Mouse (Mus musculus): ENCODE measurements around the gene Zfp866. TPM values are rescaled to one million over a fixed set of nuclear protein-coding genes. Genes with fewer than 3 reads are reported as not detected.

Gene Zfp866
- polyA plus RNA-seq, 1 experiment: 24.4 TPM

- no peaks in the 10 kb centered on the region for H3K27me3 ChIP-seq (ENCODE audit: control insufficient read depth, insufficient read depth, low read length)
- H3K36me3 ChIP-seq (ENCODE audit: control insufficient read depth, insufficient read depth, low read length): peaks cover 9% of the 10 kb centered on the region
- WGBS: 91% methylated on average over 5 of the region's 5 CpGs
- no peak for TF ChIP-seq POLR2A (IDR thresholded peaks at IDR 0.05; ENCODE audit: control insufficient read depth, extremely low read depth, insufficient read depth, low read length, poor library complexity)
- TF ChIP-seq CTCF (IDR thresholded peaks at IDR 0.05; ENCODE audit: borderline replicate concordance, control insufficient read depth, extremely low read depth, insufficient read depth, low read length, poor library complexity): no peak
- DNase-seq: no peak
- H3K27ac ChIP-seq (ENCODE audit: control insufficient read depth, insufficient read depth, low read length): no peak overlapping the region
- no peaks in the 10 kb centered on the region for H3K4me1 ChIP-seq (replicated peaks; ENCODE audit: control insufficient read depth, insufficient read depth, low read length)
- H3K4me3 ChIP-seq (ENCODE audit: control insufficient read depth, insufficient read depth, low read length): no peak overlapping the region
These were observed 32.7 kb downstream of the Zfp866 start for GRCm38 (mm10) chr8:69758316-69758715.

- whole genome bisulfite sequencing: 95% methylated on average over 2 of the region's 2 CpGs
- TF ChIP-seq POLR2A (IDR thresholded peaks at IDR 0.05; ENCODE audit: control insufficient read depth, extremely low read depth, insufficient read depth, low read length, poor library complexity): no peak
- no peak for TF ChIP-seq CTCF (IDR thresholded peaks at IDR 0.05; ENCODE audit: borderline replicate concordance, control insufficient read depth, extremely low read depth, insufficient read depth, low read length, poor library complexity)
- H3K4me3 ChIP-seq (ENCODE audit: control insufficient read depth, insufficient read depth, low read length): no peak overlapping the region
- H3K27ac ChIP-seq (ENCODE audit: control insufficient read depth, insufficient read depth, low read length): no peak overlapping the region
- H3K4me1 ChIP-seq (replicated peaks; ENCODE audit: control insufficient read depth, insufficient read depth, low read length): peaks cover 5% of the 10 kb centered on the region
- H3K36me3 ChIP-seq (ENCODE audit: control insufficient read depth, insufficient read depth, low read length): 0 out of 2 replicates have a peak, but pooled peaks cover 8% of the 10 kb centered on the region
- no peak for DNase-seq
- no peaks in the 10 kb centered on the region for H3K27me3 ChIP-seq (ENCODE audit: control insufficient read depth, insufficient read depth, low read length)
These were observed 38.5 kb downstream of the Zfp866 start for GRCm38 (mm10) chr8:69752437-69752836.

- WGBS: 6% methylated on average over 48 of the region's 48 CpGs
- H3K27me3 ChIP-seq (ENCODE audit: control insufficient read depth, insufficient read depth, low read length): no peaks in the 10 kb centered on the region
- peaks cover 5% of the 10 kb centered on the region for H3K4me1 ChIP-seq (replicated peaks; ENCODE audit: control insufficient read depth, insufficient read depth, low read length)
- peak; percentile 98 for DNase-seq
- H3K4me3 ChIP-seq (ENCODE audit: control insufficient read depth, insufficient read depth, low read length): peak within 1 kb of the TSS; percentile 64
- peak within 1 kb of the TSS; percentile 54 for H3K27ac ChIP-seq (ENCODE audit: control insufficient read depth, insufficient read depth, low read length)
- no peaks in the 10 kb centered on the region for H3K36me3 ChIP-seq (ENCODE audit: control insufficient read depth, insufficient read depth, low read length)
- TF ChIP-seq POLR2A (IDR thresholded peaks at IDR 0.05; ENCODE audit: control insufficient read depth, extremely low read depth, insufficient read depth, low read length, poor library complexity) (peak; percentile 98), CTCF (IDR thresholded peaks at IDR 0.05; ENCODE audit: borderline replicate concordance, control insufficient read depth, extremely low read depth, insufficient read depth, low read length, poor library complexity) (peak; percentile 66; the same call in 1 of the 2 replicates)
These were observed 41.2 kb downstream of the Zfp866 start, which contains the start of gene Zfp963 for GRCm38 (mm10) chr8:69749544-69750454. Zfp963 (minus strand) TSS chr8:69749970.

DNA sequence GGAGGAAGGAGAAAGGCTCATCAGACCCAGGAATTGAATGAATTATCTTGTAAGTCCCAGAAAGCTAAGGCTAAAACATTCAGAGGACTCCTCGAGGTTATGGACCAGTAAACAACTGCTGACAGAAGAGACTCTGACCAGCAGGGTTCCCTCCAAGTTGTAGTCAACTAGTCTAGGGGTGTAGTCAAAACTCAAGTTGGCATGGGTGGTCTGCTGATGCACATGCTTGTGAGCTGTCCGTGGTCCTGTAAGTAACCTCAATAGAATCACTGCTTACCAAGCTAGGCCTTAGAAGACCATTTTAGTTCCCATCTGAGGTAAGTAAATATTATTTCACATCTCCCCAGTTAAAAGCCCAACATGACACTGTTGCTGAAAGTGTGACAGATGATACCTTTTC is 49.7 kb downstream of the Zfp866 start:
- 88% methylated on average over 2 of the region's 2 CpGs for WGBS
- H3K4me3 ChIP-seq (ENCODE audit: control insufficient read depth, insufficient read depth, low read length): no peak overlapping the region
- TF ChIP-seq POLR2A (IDR thresholded peaks at IDR 0.05; ENCODE audit: control insufficient read depth, extremely low read depth, insufficient read depth, low read length, poor library complexity) (no peak), CTCF (IDR thresholded peaks at IDR 0.05; ENCODE audit: borderline replicate concordance, control insufficient read depth, extremely low read depth, insufficient read depth, low read length, poor library complexity) (no peak)

GRCm38 (mm10) chr8:69740763-69741162 is 50.2 kb downstream of the Zfp866 start:
- Histone ChIP-seq H3K4me3 (ENCODE audit: control insufficient read depth, insufficient read depth, low read length) (no peak overlapping the region), H3K36me3 (ENCODE audit: control insufficient read depth, insufficient read depth, low read length) (peaks cover 5% of the 10 kb centered on the region; the same call in 1 of the 2 replicates), H3K27ac (ENCODE audit: control insufficient read depth, insufficient read depth, low read length) (no peak overlapping the region), H3K27me3 (ENCODE audit: control insufficient read depth, insufficient read depth, low read length) (no peaks in the 10 kb centered on the region), H3K4me1 (replicated peaks; ENCODE audit: control insufficient read depth, insufficient read depth, low read length) (no peaks in the 10 kb centered on the region)
- 92% methylated on average over 6 of the region's 6 CpGs for WGBS
- TF ChIP-seq POLR2A (IDR thresholded peaks at IDR 0.05; ENCODE audit: control insufficient read depth, extremely low read depth, insufficient read depth, low read length, poor library complexity): no peak
- no peak for TF ChIP-seq CTCF (IDR thresholded peaks at IDR 0.05; ENCODE audit: borderline replicate concordance, control insufficient read depth, extremely low read depth, insufficient read depth, low read length, poor library complexity)
- no peak for DNase-seq

More for the DNA sequence above, 49.7 kb downstream of the Zfp866 start:
- Histone ChIP-seq H3K4me1 (replicated peaks; ENCODE audit: control insufficient read depth, insufficient read depth, low read length) (no peaks in the 10 kb centered on the region), H3K27ac (ENCODE audit: control insufficient read depth, insufficient read depth, low read length) (no peak overlapping the region), H3K27me3 (ENCODE audit: control insufficient read depth, insufficient read depth, low read length) (no peaks in the 10 kb centered on the region), H3K36me3 (ENCODE audit: control insufficient read depth, insufficient read depth, low read length) (peaks cover 5% of the 10 kb centered on the region; the same call in 1 of the 2 replicates)
- DNase-seq: no peak

DNA sequence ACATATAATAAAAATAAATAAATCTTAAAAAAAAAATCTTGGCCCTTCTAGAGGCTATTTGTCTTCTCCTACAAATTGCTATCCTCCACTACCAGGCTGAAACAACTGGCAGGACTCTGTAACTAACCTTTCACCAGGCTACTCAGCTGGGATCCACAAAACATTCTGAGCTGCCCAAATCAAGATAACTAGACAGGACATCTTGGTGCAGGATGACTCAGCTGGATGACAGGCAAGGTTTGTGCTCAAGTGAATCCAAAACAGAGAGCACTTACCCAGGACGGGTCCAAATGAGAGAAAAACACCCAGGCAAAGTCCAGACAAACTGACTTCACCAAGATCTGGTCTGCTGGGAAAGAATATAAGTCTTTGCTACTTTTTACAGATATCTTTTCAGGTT is 55.5 kb downstream of the Zfp866 start:
- Histone ChIP-seq H3K4me3 (ENCODE audit: control insufficient read depth, insufficient read depth, low read length) (no peak overlapping the region), H3K27me3 (ENCODE audit: control insufficient read depth, insufficient read depth, low read length) (no peaks in the 10 kb centered on the region), H3K36me3 (ENCODE audit: control insufficient read depth, insufficient read depth, low read length) (no peaks in the 10 kb centered on the region), H3K27ac (ENCODE audit: control insufficient read depth, insufficient read depth, low read length) (no peak overlapping the region), H3K4me1 (replicated peaks; ENCODE audit: control insufficient read depth, insufficient read depth, low read length) (no peaks in the 10 kb centered on the region)
- TF ChIP-seq CTCF (IDR thresholded peaks at IDR 0.05; ENCODE audit: borderline replicate concordance, control insufficient read depth, extremely low read depth, insufficient read depth, low read length, poor library complexity): no peak
- no peak for TF ChIP-seq POLR2A (IDR thresholded peaks at IDR 0.05; ENCODE audit: control insufficient read depth, extremely low read depth, insufficient read depth, low read length, poor library complexity)
- no peak for DNase-seq
- WGBS: 86% methylated on average over 1 of the region's 1 CpGs

All from thymus, adult 2 months (tissue).